Mouse (Mus musculus) C2C12 (cell line): ENCODE measurements at regions not wholly inside any gene's neighbourhood (a gene's known extent, or its start where the extent isn't known, plus 50 kb on each side); places are given as distances from the start of the nearest gene placed in this dataset.

Source experiments
- H3K27me3 ChIP-seq: one replicate; pipeline ENCODE4 v1.6.1; 2011; ENCODE audit not compliant: control insufficient read depth, insufficient read depth, insufficient read length
- H3K36me3 ChIP-seq: one replicate; pipeline ENCODE4 v1.6.1; 2011; ENCODE audit not compliant: control insufficient read depth, insufficient read depth
- H3K4me3 ChIP-seq: one replicate; pipeline ENCODE4 v1.5.1; 2011; ENCODE audit warnings: mild to moderate bottlenecking, control low read depth; ENCODE audit not compliant: poor library complexity, insufficient read depth, severe bottlenecking
- H3K79me2 ChIP-seq: one replicate; pipeline ENCODE4 v1.6.1; 2011; ENCODE audit not compliant: control insufficient read depth, insufficient read depth
- H3K79me3 ChIP-seq: one replicate; pipeline ENCODE4 v1.6.1; 2011; ENCODE audit warnings: low read depth, control low read depth
- H3ac ChIP-seq: one replicate; pipeline ENCODE3; 2011; ENCODE audit warnings: low read depth; ENCODE audit not compliant: control insufficient read depth, insufficient read length
- CEBPB ChIP-seq: IDR thresholded peaks from one replicate; pipeline ENCODE4 v1.6.1; 2011; ENCODE audit warnings: low read depth, mild to moderate bottlenecking, control low read depth, moderate library complexity
- CTCF ChIP-seq: IDR thresholded peaks from one replicate; pipeline ENCODE4 v1.5.1; 2011; ENCODE audit not compliant: control insufficient read depth, insufficient read depth, insufficient read length
- FOSL1 ChIP-seq: IDR thresholded peaks from one replicate; pipeline ENCODE4 v1.8.0; 2011; ENCODE audit warnings: mild to moderate bottlenecking, low read length; ENCODE audit not compliant: poor library complexity, insufficient read depth, severe bottlenecking
- MAX ChIP-seq: IDR thresholded peaks from one replicate; pipeline ENCODE4 v1.6.1; 2011; ENCODE audit warnings: mild to moderate bottlenecking, control low read depth
- MYOD1 ChIP-seq: IDR thresholded peaks from one replicate; pipeline ENCODE4 v1.6.1; 2011; ENCODE audit warnings: low read depth; ENCODE audit not compliant: control insufficient read depth, insufficient read length
- MYOG ChIP-seq: IDR thresholded peaks from one replicate; pipeline ENCODE4 v1.6.1; 2011; ENCODE audit not compliant: control insufficient read depth, insufficient read length; ENCODE audit errors: extremely low read depth
- USF1 ChIP-seq: IDR thresholded peaks from one replicate; pipeline ENCODE4 v1.6.1; 2011; ENCODE audit warnings: low read depth, mild to moderate bottlenecking, control low read depth, moderate library complexity

DNA sequence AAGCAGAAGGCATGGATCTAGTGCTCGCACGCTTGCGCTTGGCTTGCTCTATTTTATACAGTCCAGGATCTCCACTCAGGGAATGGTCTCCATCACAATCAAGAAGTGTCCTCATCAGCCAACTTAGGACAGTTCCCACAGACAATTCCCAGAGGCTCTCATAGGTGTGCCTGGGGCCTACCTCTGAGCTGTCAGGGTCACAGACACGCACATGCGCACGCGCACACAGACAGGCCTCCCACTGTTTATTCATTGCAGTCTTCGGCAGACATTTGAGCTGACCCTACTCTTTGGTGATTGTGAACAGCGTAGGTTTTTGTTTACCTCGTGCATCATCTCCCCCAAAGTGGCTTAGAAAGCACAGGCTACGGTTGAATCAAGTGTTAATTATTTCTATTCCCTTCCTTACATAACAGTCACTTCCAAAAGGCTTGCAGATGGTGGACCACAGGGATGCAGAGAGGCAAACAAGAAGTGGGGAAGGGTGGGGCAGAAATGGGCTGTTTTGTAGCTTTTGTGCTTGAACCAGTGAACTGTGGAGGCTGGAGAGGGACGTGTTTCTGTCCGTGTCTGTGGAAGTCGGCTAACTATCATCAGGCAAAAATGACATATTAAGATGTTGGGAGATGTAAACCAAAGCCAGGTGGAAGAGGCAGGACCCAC, 53.5 kb upstream of the Smg1 start:
- no peaks in the 10 kb centered on the region for H3K79me2 ChIP-seq
- H3K79me3 ChIP-seq: no peaks in the 10 kb centered on the region
- H3K36me3 ChIP-seq: no peaks in the 10 kb centered on the region
- no peak overlapping the region for H3ac ChIP-seq
- no peak for TF ChIP-seq MAX
- TF ChIP-seq USF1: no peak
- TF ChIP-seq CEBPB: no peak
- no peak for TF ChIP-seq CTCF
- no peak for TF ChIP-seq MYOD1
- TF ChIP-seq FOSL1: no peak
- TF ChIP-seq MYOG: no peak
- no peak overlapping the region for H3K4me3 ChIP-seq
- H3K27me3 ChIP-seq: no peaks in the 10 kb centered on the region

GRCm38 (mm10) chr7:118295855-118296254, 52.4 kb upstream of the Smg1 start:
- Histone ChIP-seq H3K79me2 (no peaks in the 10 kb centered on the region), H3K27me3 (no peaks in the 10 kb centered on the region), H3ac (no peak overlapping the region), H3K4me3 (no peak overlapping the region), H3K36me3 (no peaks in the 10 kb centered on the region), H3K79me3 (no peaks in the 10 kb centered on the region)
- TF ChIP-seq CTCF: no peak
- TF ChIP-seq CEBPB: no peak
- no peak for TF ChIP-seq MYOD1
- no peak for TF ChIP-seq FOSL1
- TF ChIP-seq MAX: no peak
- no peak for TF ChIP-seq MYOG

- H3K27me3 ChIP-seq: no peaks in the 10 kb centered on the region
- no peak overlapping the region for H3K4me3 ChIP-seq
- no peak for TF ChIP-seq MYOD1
- TF ChIP-seq USF1: no peak
- H3K36me3 ChIP-seq: no peaks in the 10 kb centered on the region
- H3ac ChIP-seq: no peak overlapping the region
- H3K79me2 ChIP-seq: no peaks in the 10 kb centered on the region
- no peaks in the 10 kb centered on the region for H3K79me3 ChIP-seq
These were observed 51.8 kb upstream of the Smg1 start for GRCm38 (mm10) chr7:118295275-118295674.

- H3ac ChIP-seq: no peak overlapping the region
- H3K27me3 ChIP-seq: no peaks in the 10 kb centered on the region
- TF ChIP-seq MYOG (no peak), MYOD1 (no peak), FOSL1 (no peak), CEBPB (no peak), MAX (no peak), CTCF (no peak), USF1 (no peak)
- H3K4me3 ChIP-seq: no peak overlapping the region
- H3K79me2 ChIP-seq: no peaks in the 10 kb centered on the region
- H3K79me3 ChIP-seq: no peaks in the 10 kb centered on the region
- H3K36me3 ChIP-seq: no peaks in the 10 kb centered on the region
These were observed 51.2 kb upstream of the Smg1 start for GRCm38 (mm10) chr7:118294637-118295036.
